Mouse (Mus musculus): ENCODE data around the gene Vrk3. TPM values are rescaled to one million over a fixed set of nuclear protein-coding genes. Genes with fewer than 3 reads are reported as not detected.

Gene Vrk3
- polyA plus RNA-seq, 1 experiment from 2014 or later = 36.3 TPM

DNA sequence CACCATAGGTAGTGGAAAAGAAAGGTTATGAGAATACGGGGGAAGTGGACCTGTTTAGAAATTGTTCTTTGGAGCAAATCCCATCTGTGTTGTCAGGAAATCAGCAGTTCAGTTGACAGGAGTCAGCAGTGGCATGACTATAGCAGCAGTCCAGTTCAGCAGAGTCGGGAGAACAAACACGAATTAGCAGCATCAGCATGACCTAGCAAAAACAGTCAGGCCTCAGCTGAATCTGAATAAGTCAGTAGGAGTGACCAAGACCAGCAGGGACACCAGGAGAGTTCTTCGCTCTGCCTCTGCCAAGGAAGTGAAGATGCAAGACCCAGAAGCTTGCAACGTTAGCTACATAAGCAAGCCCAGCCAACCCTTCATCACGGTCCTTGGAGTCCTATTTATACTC lies 44.6 kb downstream of the Vrk3 start:
- Histone ChIP-seq H3K4me2 (no peak overlapping the region), H3K9me3 (ENCODE audit: low read depth, low read length) (no peaks in the 10 kb centered on the region), H3K36me3 (ENCODE audit: insufficient read depth) (no peaks in the 10 kb centered on the region), H3K27me3 (ENCODE audit: insufficient read depth, low read length) (no peaks in the 10 kb centered on the region), H3K4me1 (ENCODE audit: insufficient read depth) (no peaks in the 10 kb centered on the region), H3K9ac (no peak overlapping the region), H3K4me3 (ENCODE audit: low read depth, low read length) (no peak overlapping the region), H3K27ac (ENCODE audit: low read depth) (no peak overlapping the region)
- ATAC-seq (ENCODE audit: insufficient read depth) (no peak), DNase-seq (no peak)
- TF ChIP-seq CTCF (IDR thresholded peaks at IDR 0.05; ENCODE audit: low read depth) = no peak
- WGBS = 78% methylated on average over 6 of the region's 6 CpGs

DNA sequence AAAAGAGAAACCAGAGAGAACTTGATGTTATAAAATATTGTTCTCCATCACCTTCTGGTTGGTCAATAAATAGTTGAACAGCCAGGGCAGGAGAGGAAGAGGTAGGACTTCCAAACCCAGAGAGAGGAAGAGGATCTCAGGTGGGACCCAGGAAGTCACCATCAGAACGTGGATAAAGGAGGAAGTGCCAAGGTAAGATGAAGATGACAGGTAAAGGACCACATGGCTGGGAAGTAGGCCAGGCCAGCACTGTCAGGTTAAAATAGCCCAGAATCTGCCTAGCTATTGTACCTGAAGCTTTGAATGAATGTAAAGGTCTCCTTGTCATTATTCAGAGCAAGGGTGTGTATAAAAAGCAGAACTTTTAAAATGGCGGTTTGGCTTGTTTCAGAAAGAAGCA lies 60.7 kb downstream of the Vrk3 start:
- Histone ChIP-seq H3K36me3 (ENCODE audit: insufficient read depth) (peaks cover 17% of the 10 kb centered on the region), H3K27ac (ENCODE audit: low read depth) (no peak overlapping the region), H3K4me1 (ENCODE audit: insufficient read depth) (no peaks in the 10 kb centered on the region), H3K9me3 (ENCODE audit: low read depth, low read length) (no peaks in the 10 kb centered on the region), H3K4me2 (no peak overlapping the region), H3K4me3 (ENCODE audit: low read depth, low read length) (no peak overlapping the region), H3K9ac (no peak overlapping the region), H3K27me3 (ENCODE audit: insufficient read depth, low read length) (no peaks in the 10 kb centered on the region)
- DNase-seq = no peak
- TF ChIP-seq CTCF (IDR thresholded peaks at IDR 0.05; ENCODE audit: low read depth) = no peak
- no peak for ATAC-seq (ENCODE audit: insufficient read depth)
- WGBS = 77% methylated on average over 2 of the region's 2 CpGs

DNA sequence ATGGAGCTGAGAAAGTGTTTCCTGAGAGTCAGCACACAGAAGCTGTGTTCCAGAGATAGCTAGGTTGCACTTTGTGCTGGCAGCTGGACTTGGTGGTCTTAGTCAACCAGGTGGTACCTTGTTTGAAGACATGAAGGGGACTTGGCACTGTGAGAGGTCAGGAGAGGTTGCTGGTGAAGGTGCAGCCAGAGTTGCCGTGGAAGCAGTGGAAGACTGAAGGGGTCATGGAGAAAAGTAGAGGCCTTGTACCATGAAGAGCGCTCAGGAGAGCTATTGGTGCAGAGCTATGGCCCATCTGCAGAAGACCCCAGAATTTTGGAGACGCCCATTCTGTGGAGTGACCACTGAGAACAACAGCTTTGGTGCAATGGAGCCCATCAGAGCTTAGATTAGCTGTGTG lies 61.3 kb downstream of the Vrk3 start:
- 83% methylated on average over 3 of the region's 3 CpGs for WGBS
- Histone ChIP-seq H3K4me3 (ENCODE audit: low read depth, low read length) (no peak overlapping the region), H3K27me3 (ENCODE audit: insufficient read depth, low read length) (no peaks in the 10 kb centered on the region), H3K4me1 (ENCODE audit: insufficient read depth) (no peaks in the 10 kb centered on the region), H3K9ac (no peak overlapping the region), H3K27ac (ENCODE audit: low read depth) (no peak overlapping the region), H3K36me3 (ENCODE audit: insufficient read depth) (peaks cover 22% of the 10 kb centered on the region), H3K9me3 (ENCODE audit: low read depth, low read length) (no peaks in the 10 kb centered on the region), H3K4me2 (no peak overlapping the region)
- TF ChIP-seq CTCF (IDR thresholded peaks at IDR 0.05; ENCODE audit: low read depth) = no peak
- ATAC-seq (ENCODE audit: insufficient read depth) (no peak), DNase-seq (no peak)

DNA sequence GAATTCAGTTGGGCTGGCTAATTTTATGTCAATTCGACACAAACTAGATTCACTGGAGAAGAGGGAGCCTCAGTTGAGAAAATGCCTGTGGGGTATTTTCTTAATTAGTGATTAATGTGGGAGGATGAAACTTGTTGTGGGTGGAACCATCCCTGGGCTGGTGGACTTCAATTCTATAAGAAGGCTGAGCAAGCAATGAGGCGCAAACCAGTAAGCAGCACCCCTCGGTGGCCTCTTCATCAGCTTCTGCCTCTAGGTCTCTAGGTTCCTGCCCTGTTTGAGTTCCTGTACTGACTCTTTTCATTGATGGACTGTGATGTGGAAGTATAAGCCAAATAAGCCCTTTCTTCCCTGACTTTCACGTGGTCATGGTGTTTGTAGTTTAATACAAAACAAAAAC lies 62.2 kb downstream of the Vrk3 start:
- ATAC-seq (ENCODE audit: insufficient read depth) (no peak), DNase-seq (no peak)
- no peaks in the 10 kb centered on the region for H3K27me3 ChIP-seq (ENCODE audit: insufficient read depth, low read length)
- no peak overlapping the region for H3K27ac ChIP-seq (ENCODE audit: low read depth)
- 74% methylated on average over 4 of the region's 4 CpGs for WGBS
- no peak overlapping the region for H3K4me2 ChIP-seq
- no peaks in the 10 kb centered on the region for H3K9me3 ChIP-seq (ENCODE audit: low read depth, low read length)
- no peak overlapping the region for H3K4me3 ChIP-seq (ENCODE audit: low read depth, low read length)
- H3K4me1 ChIP-seq (ENCODE audit: insufficient read depth) = 0 out of 2 replicates have a peak, but pooled peaks cover 3% of the 10 kb centered on the region
- no peak overlapping the region for H3K9ac ChIP-seq
- no peak for TF ChIP-seq CTCF (IDR thresholded peaks at IDR 0.05; ENCODE audit: low read depth)
- H3K36me3 ChIP-seq (ENCODE audit: insufficient read depth) = peaks cover 25% of the 10 kb centered on the region

DNA sequence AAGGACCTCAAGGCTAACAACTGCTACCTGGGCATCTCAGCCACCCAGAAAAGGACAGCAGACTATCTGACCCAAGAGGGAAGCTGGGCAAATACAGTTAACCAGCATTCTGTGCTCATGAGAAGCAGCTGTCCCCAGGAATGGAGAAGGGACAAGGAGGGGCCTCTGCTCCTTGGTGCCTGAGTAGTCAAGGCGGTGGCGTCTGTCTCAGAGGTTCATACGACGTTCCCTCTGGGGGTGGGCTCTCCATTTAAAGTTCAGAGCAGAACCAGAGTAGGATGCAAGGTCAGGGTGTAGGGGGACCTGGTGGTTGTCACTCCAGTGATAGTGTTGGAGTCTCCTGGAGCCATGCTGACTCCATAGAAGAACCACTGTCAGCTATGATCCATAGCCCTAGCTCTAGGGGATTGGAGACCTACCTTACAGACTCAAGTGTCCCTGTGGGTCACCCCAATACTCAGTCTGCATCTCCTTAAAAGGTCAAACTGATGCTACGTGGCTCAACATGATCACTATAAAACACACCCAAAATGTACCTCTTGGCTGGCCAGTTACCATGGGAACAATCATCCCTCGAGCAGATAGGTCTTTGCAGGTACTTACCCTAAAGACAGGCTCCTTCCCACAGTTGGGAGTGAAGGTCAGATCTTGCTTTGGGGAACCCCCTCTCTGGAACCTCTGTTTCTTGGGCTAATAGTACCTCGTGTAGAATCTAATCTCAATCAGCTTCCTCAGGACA lies 62.8 kb downstream of the Vrk3 start:
- H3K27me3 ChIP-seq (ENCODE audit: insufficient read depth, low read length) = no peaks in the 10 kb centered on the region
- H3K9me3 ChIP-seq (ENCODE audit: low read depth, low read length) = no peaks in the 10 kb centered on the region
- no peak overlapping the region for H3K4me2 ChIP-seq
- H3K4me3 ChIP-seq (ENCODE audit: low read depth, low read length) = no peak overlapping the region
- H3K4me1 ChIP-seq (ENCODE audit: insufficient read depth) = 0 out of 2 replicates have a peak, but pooled peaks cover 3% of the 10 kb centered on the region
- no peak for TF ChIP-seq CTCF (IDR thresholded peaks at IDR 0.05; ENCODE audit: low read depth)
- H3K27ac ChIP-seq (ENCODE audit: low read depth) = no peak overlapping the region
- 88% methylated on average over 7 of the region's 7 CpGs for WGBS
- H3K36me3 ChIP-seq (ENCODE audit: insufficient read depth) = peaks cover 25% of the 10 kb centered on the region
- no peak for DNase-seq
- ATAC-seq (ENCODE audit: insufficient read depth) = no peak
- H3K9ac ChIP-seq = no peak overlapping the region

DNA sequence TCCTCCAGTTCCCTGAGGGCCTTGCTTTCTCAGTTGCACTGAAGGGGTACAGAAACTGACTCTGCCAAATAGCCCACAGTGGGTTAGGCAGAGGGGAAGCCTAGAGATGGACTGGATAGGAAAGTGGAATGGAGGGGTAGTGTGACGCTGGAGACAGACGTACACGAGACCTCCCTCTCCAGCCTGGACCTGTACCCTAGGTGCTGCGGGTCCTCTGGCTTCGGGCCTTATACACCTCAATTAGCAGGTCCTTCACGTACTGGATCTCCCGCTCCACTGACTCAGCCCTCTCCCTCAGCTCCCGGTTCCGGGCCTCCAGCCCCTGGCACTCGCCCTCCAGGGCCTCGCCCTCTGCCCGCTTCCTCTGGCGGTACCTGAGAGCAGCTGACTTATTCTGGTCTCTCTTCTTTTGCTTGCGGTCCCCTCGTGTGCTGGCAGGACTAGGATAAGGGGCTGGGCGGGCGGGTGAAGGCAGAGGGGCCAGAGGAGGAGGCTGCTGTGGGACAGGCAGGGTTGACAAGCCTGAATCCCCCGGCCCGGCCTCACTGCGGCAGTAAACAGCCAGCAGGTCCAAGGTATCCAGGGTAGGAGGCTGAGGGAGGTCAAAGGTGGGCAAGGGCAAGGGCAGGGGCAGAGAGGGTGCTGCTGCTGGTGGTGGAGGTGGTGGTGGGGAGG lies 64.6 kb downstream of the Vrk3 start:
- no peak for DNase-seq
- no peak for ATAC-seq (ENCODE audit: insufficient read depth)
- 91% methylated on average over 20 of the region's 20 CpGs for whole genome bisulfite sequencing

DNA sequence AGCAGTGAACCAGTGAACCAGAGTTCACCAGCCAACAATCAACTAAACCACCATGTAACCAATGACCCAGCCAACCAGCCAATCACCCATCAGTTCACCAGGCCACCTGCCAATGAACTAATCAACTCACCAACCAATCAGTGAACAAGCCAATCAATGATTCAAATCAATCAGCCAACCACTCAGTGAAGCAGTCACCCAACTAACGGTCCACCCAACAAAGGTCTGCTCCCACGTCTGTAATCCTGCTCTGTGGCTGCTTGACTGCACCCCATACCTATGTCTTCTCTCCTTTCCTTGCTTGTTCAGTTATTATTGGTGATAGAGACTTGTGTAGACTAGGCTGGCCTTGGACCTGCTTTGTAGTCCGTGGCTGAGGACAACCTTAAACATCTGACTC lies 65.8 kb downstream of the Vrk3 start:
- Histone ChIP-seq H3K9ac (no peak overlapping the region), H3K36me3 (ENCODE audit: insufficient read depth) (peaks cover 33% of the 10 kb centered on the region), H3K9me3 (ENCODE audit: low read depth, low read length) (no peaks in the 10 kb centered on the region), H3K27me3 (ENCODE audit: insufficient read depth, low read length) (no peaks in the 10 kb centered on the region), H3K4me3 (ENCODE audit: low read depth, low read length) (no peak overlapping the region), H3K27ac (ENCODE audit: low read depth) (no peak overlapping the region), H3K4me2 (no peak overlapping the region), H3K4me1 (ENCODE audit: insufficient read depth) (peaks cover 14% of the 10 kb centered on the region)
- ATAC-seq (ENCODE audit: insufficient read depth) (no peak), DNase-seq (no peak)
- 91% methylated on average over 3 of the region's 3 CpGs for WGBS
- TF ChIP-seq CTCF (IDR thresholded peaks at IDR 0.05; ENCODE audit: low read depth) = no peak

More for the DNA sequence above, 64.6 kb downstream of the Vrk3 start:
- no peak overlapping the region for H3K27ac ChIP-seq (ENCODE audit: low read depth)
- no peaks in the 10 kb centered on the region for H3K9me3 ChIP-seq (ENCODE audit: low read depth, low read length)
- H3K36me3 ChIP-seq (ENCODE audit: insufficient read depth) = peaks cover 25% of the 10 kb centered on the region
- H3K4me3 ChIP-seq (ENCODE audit: low read depth, low read length) = no peak overlapping the region
- peaks cover 8% of the 10 kb centered on the region; the same call in 1 of the 2 replicates for H3K4me1 ChIP-seq (ENCODE audit: insufficient read depth)
- TF ChIP-seq CTCF (IDR thresholded peaks at IDR 0.05; ENCODE audit: low read depth) = no peak
- H3K4me2 ChIP-seq = no peak overlapping the region
- no peaks in the 10 kb centered on the region for H3K27me3 ChIP-seq (ENCODE audit: insufficient read depth, low read length)
- H3K9ac ChIP-seq = no peak overlapping the region
